Mouse (Mus musculus) stomach, postnatal 0 days (tissue): ENCODE data around the gene Tatdn2.

Experiments
- CTCF ChIP-seq: IDR thresholded peaks from 2 replicates; pipeline ENCODE4 v1.5.1; 2016; ENCODE audit warnings: antibody characterized with exemption, low read depth, mild to moderate bottlenecking, moderate library complexity
- EP300 ChIP-seq: optimal IDR thresholded peaks from 2 replicates; pipeline ENCODE3; 2016; ENCODE audit warnings: antibody characterized with exemption

- TF ChIP-seq CTCF (no peak), EP300 (no peak)
Observed at GRCm38 (mm10) chr6:113740236-113741217, 43.7 kb downstream of the Tatdn2 start, which contains the start of gene Sec13.
